Mouse (Mus musculus): Measurements from ENCODE around the gene Iscu. TPM values are rescaled to one million over a fixed set of nuclear protein-coding genes. Genes with fewer than 3 reads are reported as not detected.
A peak's percentile ranks its signal among the peaks of the same experiment; 100 is the strongest.

Gene Iscu
- polyA plus RNA-seq, 1 experiment from 2014 or later: 117 TPM

DNA sequence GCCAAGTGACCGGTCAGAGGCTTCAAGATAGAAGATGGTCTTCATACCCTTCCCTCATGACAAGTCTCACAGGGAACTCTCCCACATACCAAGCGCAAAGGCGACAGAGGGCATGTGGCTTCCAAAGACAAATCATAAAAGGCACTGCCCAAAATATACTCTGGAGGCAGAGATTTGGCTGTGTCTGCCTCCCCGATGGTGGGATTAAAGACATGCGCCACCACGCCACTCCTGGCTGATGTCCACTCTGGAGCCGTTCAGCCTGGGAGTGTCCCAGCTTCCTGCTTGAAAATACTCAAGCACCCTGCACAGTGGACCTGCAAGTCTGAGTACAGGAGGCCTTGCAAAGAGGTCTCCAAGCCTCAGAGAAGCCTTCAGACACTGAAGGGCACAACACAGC is 41.4 kb upstream of the Iscu start:
- no peaks in the 10 kb centered on the region for H3K27me3 ChIP-seq (ENCODE audit: control insufficient read depth, insufficient read depth, low read length)
- H3K4me1 ChIP-seq (ENCODE audit: control insufficient read depth, insufficient read depth, low read length): peaks cover 12% of the 10 kb centered on the region
- no peaks in the 10 kb centered on the region for H3K9me3 ChIP-seq (ENCODE audit: control insufficient read depth, low read length)
- H3K4me2 ChIP-seq: no peak overlapping the region
- DNase-seq (ENCODE audit: low spot score, missing footprints): no peak
- 83% methylated on average over 7 of the region's 7 CpGs for WGBS
- H3K36me3 ChIP-seq (ENCODE audit: control insufficient read depth, insufficient read depth, low read length): no peaks in the 10 kb centered on the region
- no peak overlapping the region for H3K4me3 ChIP-seq (ENCODE audit: low read depth, low read length)
- no peak overlapping the region for H3K27ac ChIP-seq (ENCODE audit: low read depth, low read length)
- H3K9ac ChIP-seq (ENCODE audit: low read length): no peak overlapping the region
- ATAC-seq (ENCODE audit: low FRiP score): no peak

DNA sequence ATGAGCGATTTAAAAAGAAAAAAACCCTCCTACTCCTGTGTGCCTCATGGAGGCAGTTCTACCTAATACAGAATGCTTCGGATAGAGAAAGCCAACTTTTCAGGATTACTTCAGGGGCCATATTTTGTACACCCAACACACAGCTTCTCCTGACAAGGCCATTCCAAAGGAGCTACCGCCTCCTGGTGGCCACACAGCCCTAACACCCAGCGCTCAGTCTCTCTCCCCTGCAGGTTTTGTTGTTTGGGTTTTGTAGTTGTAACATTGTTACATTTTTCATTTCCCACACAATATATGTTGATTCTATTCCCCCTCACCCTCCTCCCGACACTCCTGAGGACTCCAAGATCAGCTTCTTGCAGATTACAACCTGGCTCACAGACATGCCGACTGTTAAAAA is 40.4 kb upstream of the Iscu start:
- H3K36me3 ChIP-seq (ENCODE audit: control insufficient read depth, insufficient read depth, low read length): no peaks in the 10 kb centered on the region
- 31% methylated on average over 6 of the region's 6 CpGs for WGBS
- H3K27ac ChIP-seq (ENCODE audit: low read depth, low read length): no peak overlapping the region
- H3K9ac ChIP-seq (ENCODE audit: low read length): no peak overlapping the region
- no peak for ATAC-seq (ENCODE audit: low FRiP score)
- no peaks in the 10 kb centered on the region for H3K9me3 ChIP-seq (ENCODE audit: control insufficient read depth, low read length)
- no peak overlapping the region for H3K4me2 ChIP-seq
- peaks cover 21% of the 10 kb centered on the region for H3K4me1 ChIP-seq (ENCODE audit: control insufficient read depth, insufficient read depth, low read length)
- peak; percentile 89 for DNase-seq (ENCODE audit: low spot score, missing footprints)
- no peaks in the 10 kb centered on the region for H3K27me3 ChIP-seq (ENCODE audit: control insufficient read depth, insufficient read depth, low read length)
- H3K4me3 ChIP-seq (ENCODE audit: low read depth, low read length): no peak overlapping the region

DNA sequence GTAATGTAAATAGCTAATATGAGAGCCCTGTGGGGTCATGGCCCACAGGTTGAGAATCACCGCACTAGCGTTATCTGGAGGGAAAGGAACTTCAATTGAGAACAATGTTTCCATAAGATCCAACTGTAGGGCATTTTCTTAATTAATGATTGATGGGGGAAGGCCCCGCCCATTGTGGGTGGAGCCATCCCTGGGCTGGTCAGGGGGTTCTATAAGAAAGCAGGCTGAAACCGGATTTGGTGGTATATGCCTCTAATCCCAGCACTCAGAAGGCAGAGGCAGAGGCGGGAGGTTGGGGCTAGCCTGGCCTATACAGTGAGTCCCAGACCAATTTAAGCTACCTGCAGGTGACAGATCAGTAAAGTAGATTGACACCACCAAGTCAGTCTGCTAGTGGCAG is 38.2 kb upstream of the Iscu start:
- Histone ChIP-seq H3K27ac (ENCODE audit: low read depth, low read length) (no peak overlapping the region), H3K9ac (ENCODE audit: low read length) (no peak overlapping the region), H3K4me3 (ENCODE audit: low read depth, low read length) (no peak overlapping the region), H3K4me2 (no peak overlapping the region), H3K36me3 (ENCODE audit: control insufficient read depth, insufficient read depth, low read length) (no peaks in the 10 kb centered on the region), H3K9me3 (ENCODE audit: control insufficient read depth, low read length) (no peaks in the 10 kb centered on the region), H3K27me3 (ENCODE audit: control insufficient read depth, insufficient read depth, low read length) (no peaks in the 10 kb centered on the region), H3K4me1 (ENCODE audit: control insufficient read depth, insufficient read depth, low read length) (peaks cover 21% of the 10 kb centered on the region)
- ATAC-seq (ENCODE audit: low FRiP score) (no peak), DNase-seq (ENCODE audit: low spot score, missing footprints) (no peak)
- 67% methylated on average over 5 of the region's 5 CpGs for WGBS

DNA sequence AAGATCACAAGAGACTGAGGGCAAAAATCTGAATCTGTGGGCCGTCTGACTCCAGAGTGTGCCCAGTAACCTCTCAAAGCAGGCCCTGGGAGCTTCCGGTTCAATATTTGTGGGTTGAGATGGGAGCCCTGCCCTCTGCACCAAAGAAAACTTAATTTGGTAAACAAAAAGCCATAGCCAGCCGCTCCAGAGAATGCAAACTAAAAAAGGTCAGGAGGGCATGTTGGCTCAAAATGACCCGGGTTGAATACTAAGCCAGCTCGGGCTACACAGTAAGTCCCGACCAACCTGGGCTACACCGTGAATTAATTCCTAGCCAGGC is 37.6 kb upstream of the Iscu start:
- H3K4me2 ChIP-seq: peak overlapping the region; percentile 57
- peak; percentile 85 for DNase-seq (ENCODE audit: low spot score, missing footprints)
- H3K27me3 ChIP-seq (ENCODE audit: control insufficient read depth, insufficient read depth, low read length): no peaks in the 10 kb centered on the region
- peak overlapping the region; percentile 93 for H3K27ac ChIP-seq (ENCODE audit: low read depth, low read length)
- ATAC-seq (ENCODE audit: low FRiP score): peak; percentile 52
- H3K9ac ChIP-seq (ENCODE audit: low read length): peak overlapping the region; percentile 69
- peaks cover 21% of the 10 kb centered on the region for H3K4me1 ChIP-seq (ENCODE audit: control insufficient read depth, insufficient read depth, low read length)
- WGBS: 23% methylated on average over 7 of the region's 7 CpGs
- H3K36me3 ChIP-seq (ENCODE audit: control insufficient read depth, insufficient read depth, low read length): no peaks in the 10 kb centered on the region
- H3K9me3 ChIP-seq (ENCODE audit: control insufficient read depth, low read length): no peaks in the 10 kb centered on the region
- peak overlapping the region; percentile 64 for H3K4me3 ChIP-seq (ENCODE audit: low read depth, low read length)

DNA sequence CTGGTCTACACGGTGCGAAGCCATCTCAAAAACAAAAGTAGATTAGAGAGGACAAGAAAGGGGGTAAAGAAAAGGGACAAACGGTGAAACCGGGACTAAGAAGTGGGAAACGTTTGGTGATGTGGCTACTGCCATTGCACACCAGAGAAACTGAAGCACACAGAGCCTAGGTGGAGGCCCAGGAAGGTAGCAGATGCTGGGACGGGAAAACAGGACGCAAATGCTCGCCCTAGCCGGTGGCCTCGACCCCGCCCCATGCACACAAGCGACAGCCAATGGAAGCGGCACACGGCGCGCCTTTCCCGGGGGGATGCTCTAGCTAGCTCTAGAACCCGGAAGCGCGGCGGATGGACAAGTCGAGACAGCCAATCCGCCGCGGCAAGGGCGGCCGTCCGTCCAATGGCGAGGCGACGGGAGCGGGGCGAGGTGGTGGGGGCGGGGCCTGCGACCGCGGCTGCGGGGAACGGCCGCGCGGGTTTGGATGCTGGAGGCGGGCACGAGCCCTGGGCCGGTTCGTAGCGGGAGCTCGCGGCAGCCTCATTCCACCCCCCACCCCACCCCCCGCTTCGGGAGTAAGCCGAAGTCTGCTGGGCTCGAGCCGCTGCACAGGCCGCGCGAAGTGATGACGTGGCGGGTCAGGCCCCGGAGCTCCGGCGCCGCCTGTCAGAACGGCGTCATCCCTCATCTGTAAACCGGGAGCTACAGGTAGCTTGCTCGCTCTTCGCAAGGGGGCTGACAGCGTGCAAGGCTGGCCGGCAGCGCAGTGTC is 37.0 kb upstream of the Iscu start, which contains the start of gene Ficd:
Ficd (plus strand) TSS at position 459 of the 768 bp plus-strand sequence.
- 1% methylated on average over 69 of the region's 71 CpGs for WGBS
- Histone ChIP-seq H3K27ac (ENCODE audit: low read depth, low read length) (peak within 1 kb of the TSS; percentile 93), H3K4me3 (ENCODE audit: low read depth, low read length) (peak within 1 kb of the TSS; percentile 64), H3K4me1 (ENCODE audit: control insufficient read depth, insufficient read depth, low read length) (peaks cover 17% of the 10 kb centered on the region), H3K36me3 (ENCODE audit: control insufficient read depth, insufficient read depth, low read length) (peaks cover 2% of the 10 kb centered on the region; the same call in 1 of the 2 replicates), H3K9ac (ENCODE audit: low read length) (peak within 1 kb of the TSS; percentile 78), H3K27me3 (ENCODE audit: control insufficient read depth, insufficient read depth, low read length) (no peaks in the 10 kb centered on the region), H3K4me2 (peak within 1 kb of the TSS; percentile 57), H3K9me3 (ENCODE audit: control insufficient read depth, low read length) (no peaks in the 10 kb centered on the region)
- peak; percentile 99 for DNase-seq (ENCODE audit: low spot score, missing footprints)
- ATAC-seq (ENCODE audit: low FRiP score): peak; percentile 95

DNA sequence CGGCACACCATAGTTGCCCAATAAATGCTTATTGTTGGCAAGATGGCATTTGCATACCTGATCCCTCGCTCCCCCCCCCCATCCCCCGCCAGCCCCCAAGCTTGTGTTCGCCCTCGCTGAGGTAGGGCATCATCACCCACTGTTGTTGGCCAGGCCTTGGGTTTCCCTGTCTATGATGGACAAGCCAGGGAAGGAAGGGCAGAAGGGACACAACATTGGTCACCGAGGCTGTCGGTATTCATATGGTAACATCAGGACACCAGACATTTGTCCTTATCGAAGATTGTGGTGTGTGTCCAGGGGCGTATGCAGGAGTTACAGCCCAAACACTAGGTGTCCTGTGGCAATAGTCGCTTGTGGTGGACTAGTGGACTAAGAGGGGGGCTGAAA is 36.4 kb upstream of the Iscu start:
- WGBS: 6% methylated on average over 10 of the region's 10 CpGs
- Histone ChIP-seq H3K36me3 (ENCODE audit: control insufficient read depth, insufficient read depth, low read length) (peaks cover 2% of the 10 kb centered on the region; the same call in 1 of the 2 replicates), H3K4me2 (peak overlapping the region; percentile 57), H3K9me3 (ENCODE audit: control insufficient read depth, low read length) (no peaks in the 10 kb centered on the region), H3K4me3 (ENCODE audit: low read depth, low read length) (peak overlapping the region; percentile 64), H3K4me1 (ENCODE audit: control insufficient read depth, insufficient read depth, low read length) (peaks cover 14% of the 10 kb centered on the region), H3K27me3 (ENCODE audit: control insufficient read depth, insufficient read depth, low read length) (no peaks in the 10 kb centered on the region), H3K27ac (ENCODE audit: low read depth, low read length) (peak overlapping the region; percentile 93), H3K9ac (ENCODE audit: low read length) (peak overlapping the region; percentile 78)
- DNase-seq (ENCODE audit: low spot score, missing footprints) (no peak), ATAC-seq (ENCODE audit: low FRiP score) (peak; percentile 33; the same call in 1 of the 2 replicates)

DNA sequence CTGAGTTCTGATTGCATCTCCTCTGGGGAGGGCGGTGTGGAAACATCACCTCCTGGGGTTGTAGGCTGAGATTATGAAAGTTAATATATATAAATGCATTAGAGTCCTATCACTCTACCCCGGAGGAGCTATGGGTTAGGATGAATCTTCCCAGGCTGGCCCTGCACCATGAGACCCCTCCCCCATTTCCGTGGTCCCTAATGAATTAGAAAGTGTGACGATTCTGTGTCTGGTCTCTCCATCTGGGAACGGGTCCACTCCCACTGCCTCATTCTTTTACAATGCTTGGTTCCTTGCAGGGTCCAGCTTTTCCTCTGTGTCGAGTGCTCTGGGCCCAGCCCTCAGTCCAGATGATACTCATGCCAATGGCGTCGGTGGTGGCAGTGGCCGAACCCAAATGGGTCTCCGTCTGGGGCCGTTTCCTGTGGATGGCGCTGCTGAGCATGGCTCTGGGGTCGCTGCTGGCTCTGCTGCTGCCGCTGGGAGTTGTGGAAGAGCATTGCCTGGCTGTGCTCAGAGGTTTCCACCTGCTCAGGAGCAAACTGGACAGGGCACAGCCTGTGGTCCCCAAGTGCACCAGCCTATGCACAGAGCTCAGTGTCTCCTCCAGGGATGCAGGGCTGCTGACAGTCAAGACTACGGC is 35.9 kb upstream of the Iscu start:
- Histone ChIP-seq H3K4me3 (ENCODE audit: low read depth, low read length) (peak overlapping the region; percentile 64), H3K9me3 (ENCODE audit: control insufficient read depth, low read length) (no peaks in the 10 kb centered on the region), H3K9ac (ENCODE audit: low read length) (peak overlapping the region; percentile 78), H3K27me3 (ENCODE audit: control insufficient read depth, insufficient read depth, low read length) (no peaks in the 10 kb centered on the region), H3K4me2 (peak overlapping the region; percentile 57), H3K36me3 (ENCODE audit: control insufficient read depth, insufficient read depth, low read length) (peaks cover 5% of the 10 kb centered on the region; the same call in 1 of the 2 replicates), H3K27ac (ENCODE audit: low read depth, low read length) (peak overlapping the region; percentile 93; the same call in 1 of the 2 replicates), H3K4me1 (ENCODE audit: control insufficient read depth, insufficient read depth, low read length) (peaks cover 14% of the 10 kb centered on the region)
- no peak for DNase-seq (ENCODE audit: low spot score, missing footprints)
- 44% methylated on average over 15 of the region's 15 CpGs for WGBS
- no peak for ATAC-seq (ENCODE audit: low FRiP score)

DNA sequence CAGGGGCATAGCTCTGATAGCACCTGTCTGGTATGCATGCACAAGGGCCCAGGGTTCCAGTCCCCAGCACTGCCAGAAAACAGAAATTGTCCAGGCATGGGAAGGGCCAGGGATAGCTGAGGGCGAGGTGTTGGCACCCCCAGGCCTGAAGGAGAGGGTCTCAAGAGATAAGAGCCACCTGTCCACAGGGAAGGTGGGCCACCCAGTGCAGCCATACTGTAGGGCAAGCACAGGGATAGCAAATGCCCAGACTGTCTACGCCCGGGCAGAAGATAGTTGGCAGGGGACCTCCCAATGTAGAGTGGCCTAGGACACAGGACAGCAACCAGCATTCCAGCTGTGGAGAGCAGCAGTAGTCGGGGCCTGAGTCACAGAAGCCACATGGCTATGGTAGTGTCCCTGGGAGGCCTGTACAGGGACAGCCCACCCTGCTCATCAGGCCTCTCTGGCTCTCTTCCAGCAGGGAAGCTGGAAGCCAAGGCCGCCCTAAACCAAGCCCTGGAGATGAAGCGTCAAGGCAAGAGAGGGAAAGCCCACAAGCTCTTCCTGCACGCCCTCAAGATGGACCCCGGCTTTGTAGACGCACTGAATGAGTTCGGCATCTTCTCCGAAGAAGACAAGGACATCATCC is 34.8 kb upstream of the Iscu start:
- Histone ChIP-seq H3K36me3 (ENCODE audit: control insufficient read depth, insufficient read depth, low read length) (peaks cover 7% of the 10 kb centered on the region; the same call in 1 of the 2 replicates), H3K9ac (ENCODE audit: low read length) (no peak overlapping the region), H3K27ac (ENCODE audit: low read depth, low read length) (no peak overlapping the region), H3K4me1 (ENCODE audit: control insufficient read depth, insufficient read depth, low read length) (peaks cover 14% of the 10 kb centered on the region), H3K9me3 (ENCODE audit: control insufficient read depth, low read length) (no peaks in the 10 kb centered on the region), H3K27me3 (ENCODE audit: control insufficient read depth, insufficient read depth, low read length) (no peaks in the 10 kb centered on the region), H3K4me3 (ENCODE audit: low read depth, low read length) (no peak overlapping the region), H3K4me2 (no peak overlapping the region)
- DNase-seq (ENCODE audit: low spot score, missing footprints): no peak
- 89% methylated on average over 11 of the region's 11 CpGs for WGBS
- no peak for ATAC-seq (ENCODE audit: low FRiP score)

DNA sequence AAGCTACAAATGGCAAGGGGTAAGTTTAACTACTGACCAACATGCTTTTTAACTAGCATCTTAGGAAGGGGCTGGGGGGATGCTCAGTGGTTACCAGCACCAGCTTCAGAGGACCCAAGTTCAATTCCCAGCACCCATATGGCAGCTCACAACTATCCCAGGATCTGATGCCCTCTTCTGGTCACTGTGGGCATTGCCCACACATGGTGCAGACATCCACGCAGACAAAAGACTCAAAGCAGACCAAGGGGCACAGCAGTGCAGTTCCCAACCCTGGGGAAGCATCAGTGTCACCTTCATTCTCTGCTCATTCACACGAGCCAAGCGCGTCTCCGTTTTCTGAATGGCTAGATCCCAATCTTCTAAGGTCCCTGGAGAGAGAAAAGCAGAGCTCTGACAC is 24.9 kb upstream of the Iscu start:
- Histone ChIP-seq H3K9me3 (ENCODE audit: control insufficient read depth, low read length) (no peaks in the 10 kb centered on the region), H3K27ac (ENCODE audit: low read depth, low read length) (no peak overlapping the region), H3K4me2 (no peak overlapping the region), H3K27me3 (ENCODE audit: control insufficient read depth, insufficient read depth, low read length) (no peaks in the 10 kb centered on the region), H3K9ac (ENCODE audit: low read length) (no peak overlapping the region), H3K4me1 (ENCODE audit: control insufficient read depth, insufficient read depth, low read length) (no peaks in the 10 kb centered on the region), H3K4me3 (ENCODE audit: low read depth, low read length) (no peak overlapping the region), H3K36me3 (ENCODE audit: control insufficient read depth, insufficient read depth, low read length) (peaks cover 78% of the 10 kb centered on the region)
- DNase-seq (ENCODE audit: low spot score, missing footprints) (no peak), ATAC-seq (ENCODE audit: low FRiP score) (no peak)
- 98% methylated on average over 5 of the region's 5 CpGs for WGBS

Data from midbrain, embryonic 11.5 days (tissue).